Comparison of ENCODE assay signal across 9 mouse cellular contexts in the genomic region with DNA sequence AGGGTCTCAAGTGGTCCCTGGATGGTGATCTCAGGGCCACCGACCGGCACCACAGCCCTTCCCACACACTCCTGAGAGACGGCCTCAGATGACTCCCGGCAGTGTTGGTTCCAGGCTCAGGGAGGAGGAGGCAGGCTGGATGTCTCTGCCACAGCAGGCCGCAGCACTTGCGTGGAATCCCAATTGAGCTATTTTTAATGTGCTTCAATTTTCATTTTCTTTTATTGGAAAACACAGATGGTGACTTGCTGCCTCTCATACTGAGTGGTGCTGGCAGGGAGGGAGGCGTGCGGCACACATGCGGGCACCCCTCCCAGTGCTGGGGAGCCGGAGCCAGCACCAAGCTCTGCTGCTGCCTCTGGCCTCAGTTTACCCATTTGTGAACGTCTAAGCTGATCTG. TPM values are rescaled to one million over a fixed set of nuclear protein-coding genes. Genes with fewer than 3 reads are reported as not detected.
DNase-seq lines count a peak whose midpoint lies in the region; ATAC-seq lines count a peak whose summit lies in the region.
"Had no signal": no experiment of that assay in that cellular context is flagged by ENCODE, and none has a peak within 500 bp of the region (broad histone marks: within the 10 kb centered on the region; RNA-seq: fewer than 3 reads in every experiment).

No protein-coding gene starts in this region.

- H3K4me2 ChIP-seq in hindbrain, embryonic 16.5 days (ENCODE audit: low read length) = no peak overlapping the region

- H3K4me1 ChIP-seq in hindbrain, embryonic 16.5 days (ENCODE audit: control insufficient read depth, insufficient read depth, low read depth, low read length) = peaks cover 19% of the 10 kb centered on the region

- no peaks in the 10 kb centered on the region for H3K27me3 ChIP-seq in hindbrain, embryonic 16.5 days (replicated peaks; ENCODE audit: control insufficient read depth, insufficient read depth, low read length)

- DNase-seq in brain, adult 2 months (ENCODE audit: low read depth, low spot score) = peak; percentile 90
- DNase-seq in cerebellum, adult 9-10 months = peak; percentile 76
- DNase-seq in left cerebral cortex, postnatal 25 days (ENCODE audit: low spot score in 2 of 2) = peak; percentile 71 to 97
- DNase-seq in lung, postnatal 4 days = no peak
- no peak for DNase-seq in ovary, postnatal 14 days (ENCODE audit: low spot score)
- DNase-seq in kidney, postnatal 10 days = no peak
- no peak for DNase-seq in lung, postnatal 36 days
- DNase-seq: retina, postnatal 1 day had no signal

- intact Hi-C loops in left cerebral cortex, postnatal 25 days (cut with DNase I) = loop anchor here (2.0 kb wide), 1 partner anchor 43 kb away; no protein-coding TSS in a partner anchor

- 49% methylated on average over 11 of the region's 11 CpGs for WGBS in hindbrain, embryonic 16.5 days

- no peaks in the 10 kb centered on the region for H3K36me3 ChIP-seq in hindbrain, embryonic 16.5 days (ENCODE audit: control insufficient read depth, insufficient read depth, low read length)

- H3K9ac ChIP-seq in hindbrain, embryonic 16.5 days (ENCODE audit: low read depth, low read length) = no peak overlapping the region

- peak overlapping the region; percentile 55; the same call in 1 of the 2 replicates for H3K27ac ChIP-seq in hindbrain, embryonic 16.5 days (ENCODE audit: low read depth, low read length)

- H3K9me3 ChIP-seq in hindbrain, embryonic 16.5 days (ENCODE audit: control insufficient read depth, low read length) = no peaks in the 10 kb centered on the region

- ATAC-seq in hindbrain, embryonic 16.5 days = peak; percentile 46

- H3K4me3 ChIP-seq in hindbrain, embryonic 16.5 days (ENCODE audit: low read length) = no peak overlapping the region

RNA-seq across cellular contexts. Expression of a gene that starts 42.5 kb away (rescaled TPM):
- 7.8 and 10.1 TPM in 2 replicates for polyA plus RNA-seq in hindbrain, embryonic 16.5 days (2015; fragmentation: Nextera tagmentation; extraction: Ambion mirVana)
- total RNA-seq in left cerebral cortex, postnatal 25 days (2021) = 10 to 100 TPM; 15.2 to 21.4 TPM

Comparison
In these comparisons a context has a peak if more than half of its experiments do, and no peak if none do; other contexts are left out.
1. DNase-seq: peak in brain, adult 2 months (single experiment), cerebellum, adult 9-10 months (single experiment) and left cerebral cortex, postnatal 25 days (2 of 2); none in lung, postnatal 4 days (0 of 2), ovary, postnatal 14 days (single experiment), kidney, postnatal 10 days (single experiment) and lung, postnatal 36 days (single experiment).